26 mouse cellular contexts compared by ENCODE assay signal in the genomic region with DNA sequence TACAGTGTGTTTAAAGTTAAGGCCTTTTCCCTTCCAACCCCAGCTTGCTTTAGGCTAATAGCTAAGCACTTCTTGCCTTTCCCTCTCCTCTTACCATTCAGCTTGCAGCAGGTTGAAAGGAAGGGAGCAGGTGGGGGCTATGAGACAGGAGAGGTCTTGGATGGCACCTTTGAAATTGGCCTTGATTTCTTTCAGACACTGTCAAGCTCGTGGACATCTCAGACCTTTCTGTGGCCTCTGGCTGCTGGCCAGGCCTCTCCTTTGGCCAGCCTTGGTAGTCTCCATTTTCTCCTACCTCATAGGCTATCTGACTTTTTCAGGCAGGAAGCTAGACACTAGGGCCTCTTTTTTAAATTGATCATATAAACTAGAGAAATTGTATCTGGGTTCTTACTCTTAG.
"Had no signal": no experiment of that assay in that cellular context is flagged by ENCODE, and none has a peak within 500 bp of the region (broad histone marks: within the 10 kb centered on the region; RNA-seq: fewer than 3 reads in every experiment).

No protein-coding gene starts in this region.

- H3K27me3 ChIP-seq: heart, embryonic 12.5 days; hindbrain, embryonic 12.5 days; intestine, embryonic 15.5 days; limb, embryonic 12.5 days; liver, embryonic 13.5 days; liver, embryonic 15.5 days had no signal

- H3K27ac ChIP-seq: heart, embryonic 10.5 days; hindbrain, embryonic 10.5 days; hindbrain, embryonic 12.5 days; hindbrain, embryonic 14.5 days; intestine, embryonic 15.5 days; layer of hippocampus, adult 2 months; left cerebral cortex, adult 2 months; limb, embryonic 10.5 days; limb, embryonic 12.5 days; liver, embryonic 13.5 days; liver, embryonic 15.5 days had no signal

- ATAC-seq: hindbrain, embryonic 16.5 days; inflammation-experienced regulatory T-cells, adult 6 months; intestine, embryonic 15.5 days; intestine, postnatal 0 days had no signal

- H3K9ac ChIP-seq: heart, embryonic 12.5 days; hindbrain, embryonic 12.5 days; hindbrain, embryonic 14.5 days; intestine, embryonic 15.5 days; limb, embryonic 12.5 days; liver, embryonic 13.5 days; liver, embryonic 15.5 days had no signal

- H3K4me2 ChIP-seq: heart, embryonic 12.5 days; hindbrain, embryonic 12.5 days; hindbrain, embryonic 14.5 days; intestine, embryonic 15.5 days; limb, embryonic 12.5 days; liver, embryonic 13.5 days; liver, embryonic 15.5 days had no signal

- H3K36me3 ChIP-seq: heart, embryonic 10.5 days; hindbrain, embryonic 12.5 days; intestine, embryonic 15.5 days; limb, embryonic 10.5 days; limb, embryonic 12.5 days had no signal

- H3K4me3 ChIP-seq: heart, embryonic 10.5 days; heart, embryonic 12.5 days; hindbrain, embryonic 10.5 days; hindbrain, embryonic 12.5 days; intestine, embryonic 15.5 days; layer of hippocampus, adult 2 months; left cerebral cortex, adult 2 months; limb, embryonic 10.5 days; limb, embryonic 12.5 days; liver, embryonic 13.5 days; liver, embryonic 15.5 days had no signal

- H3K9me3 ChIP-seq: heart, embryonic 10.5 days; heart, embryonic 12.5 days; hindbrain, embryonic 10.5 days; hindbrain, embryonic 12.5 days; intestine, embryonic 15.5 days; limb, embryonic 10.5 days; limb, embryonic 12.5 days; liver, embryonic 13.5 days; liver, embryonic 15.5 days had no signal

- DNase-seq: gastrocnemius, postnatal 10 days; gastrocnemius, postnatal 25 days; heart, adult 18-20 months; heart, postnatal 10 days; heart, postnatal 4 days; kidney, adult 18-20 months; kidney, adult 8-10 months; kidney, postnatal 10 days; kidney, postnatal 25 days; kidney, postnatal 4 days; liver; liver, embryonic 13.5 days had no signal

- H3K4me1 ChIP-seq: heart, embryonic 10.5 days; heart, embryonic 12.5 days; hindbrain, embryonic 10.5 days; hindbrain, embryonic 12.5 days; intestine, embryonic 15.5 days; limb, embryonic 10.5 days; limb, embryonic 12.5 days; liver, embryonic 13.5 days; liver, embryonic 15.5 days had no signal
